Mouse (Mus musculus) heart, embryonic 15.5 days (tissue): ENCODE measurements around the gene Pdf. TPM values are rescaled to one million over a fixed set of nuclear protein-coding genes. Genes with fewer than 3 reads are reported as not detected.

Experiments
- ATAC-seq: fragments of 200-750 bp; cut with Nextera tagmentation; replicated peaks from 2 replicates; pipeline ENCODE4 v1.8.0; 2017; ENCODE audit warnings: low read depth, moderate TSS enrichment; ENCODE audit not compliant: insufficient number of reproducible peaks, insufficient read depth, low FRiP score
- H3K27ac ChIP-seq: fragments of 300-500 bp; sonication (generic); 2 replicates; pipeline ENCODE4 v1.5.1; 2015; ENCODE audit warnings: mild to moderate bottlenecking, inconsistent platforms
- H3K27me3 ChIP-seq: fragments of 300-500 bp; sonication (generic); 2 replicates; pipeline ENCODE4 v1.6.1; 2015; ENCODE audit warnings: inconsistent platforms
- H3K36me3 ChIP-seq: fragments of 300-500 bp; sonication (generic); 2 replicates; pipeline ENCODE4 v1.6.1; 2015; ENCODE audit warnings: mild to moderate bottlenecking, inconsistent platforms
- H3K4me1 ChIP-seq: fragments of 300-500 bp; sonication (generic); replicated peaks from 2 replicates; pipeline ENCODE4 v1.6.1; 2015; ENCODE audit warnings: inconsistent platforms
- H3K4me2 ChIP-seq: fragments of 300-500 bp; sonication (generic); 2 replicates; pipeline ENCODE4 v1.6.1; 2015; ENCODE audit warnings: inconsistent platforms, mild to moderate bottlenecking, moderate library complexity
- H3K4me3 ChIP-seq: fragments of 300-500 bp; sonication (generic); 2 replicates; pipeline ENCODE4 v1.5.1; 2015; ENCODE audit warnings: mild to moderate bottlenecking, inconsistent platforms
- H3K9ac ChIP-seq: fragments of 300-500 bp; sonication (generic); 2 replicates; pipeline ENCODE4 v1.6.1; 2015; ENCODE audit warnings: mild to moderate bottlenecking, inconsistent platforms
- H3K9me3 ChIP-seq: fragments of 300-500 bp; sonication (generic); replicated peaks from 2 replicates; pipeline ENCODE4 v1.6.1; 2016; ENCODE audit warnings: inconsistent platforms
- WGBS: fragments of 180-500 bp; shearing (Covaris S2); methylation state at CpG from one replicate; pipeline ENCODE4 v1.1.7; 2015; ENCODE audit warnings: mixed read lengths; 5-methylcytosine and 5-hydroxymethylcytosine counted together
- polyA plus RNA-seq: library from polyadenylated mRNA; unstranded; fragments of >200 nt; fragmentation: Nextera tagmentation; extraction: Ambion mirVana; gene quantifications from 2 replicates; pipeline ENCODE4 v1.2.1, GENCODE M21; 2015

The Pdf gene
- polyA plus RNA-seq, 1 experiment from 2014 or later = 42.3 TPM

GRCm38 (mm10) chr8:107065511-107066496 is 17.4 kb upstream of the Pdf start, which contains the start of gene Tmed6:
Gene Tmed6, minus strand, starts transcription at chr8:107065644.
- 51% methylated on average over 17 of the region's 17 CpGs for WGBS
- H3K36me3 ChIP-seq = peaks cover 14% of the 10 kb centered on the region
- ATAC-seq = no peak; the same call in 1 of the 2 replicates
- H3K9ac ChIP-seq = no peak within 1 kb of the TSS
- no peak within 1 kb of the TSS for H3K4me3 ChIP-seq
- no peaks in the 10 kb centered on the region for H3K27me3 ChIP-seq
- H3K4me2 ChIP-seq = no peak within 1 kb of the TSS
- H3K4me1 ChIP-seq = 0 out of 2 replicates have a peak, but pooled peaks cover 2% of the 10 kb centered on the region
- H3K9me3 ChIP-seq = no peaks in the 10 kb centered on the region
- no peak within 1 kb of the TSS for H3K27ac ChIP-seq

DNA sequence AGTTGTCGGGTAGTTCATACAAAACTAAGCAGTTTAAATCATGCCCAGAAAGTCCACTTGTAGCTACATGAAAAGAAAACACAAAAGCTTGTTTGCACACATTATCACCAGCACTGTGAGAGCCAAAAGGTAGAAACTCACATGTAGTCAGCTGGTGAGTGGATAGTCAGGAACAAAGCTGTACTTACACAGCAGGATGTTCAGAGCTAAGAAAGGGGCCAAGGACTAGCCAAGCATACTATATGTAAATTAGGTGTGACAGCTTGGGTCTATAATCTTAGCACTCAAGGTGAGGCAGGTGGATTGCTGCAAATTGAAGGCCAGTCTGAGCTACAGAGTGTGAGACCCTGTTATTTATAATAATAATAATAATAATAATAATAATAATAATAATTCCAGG is 14.2 kb upstream of the Pdf start:
- H3K9ac ChIP-seq = no peak overlapping the region
- H3K4me3 ChIP-seq = no peak overlapping the region
- H3K4me1 ChIP-seq = peaks cover 9% of the 10 kb centered on the region
- H3K9me3 ChIP-seq = no peaks in the 10 kb centered on the region
- no peak overlapping the region for H3K4me2 ChIP-seq
- WGBS = 85% methylated on average over 1 of the region's 1 CpGs
- H3K27ac ChIP-seq = no peak overlapping the region
- peaks cover 16% of the 10 kb centered on the region for H3K36me3 ChIP-seq
- H3K27me3 ChIP-seq = no peaks in the 10 kb centered on the region
- no peak for ATAC-seq

GRCm38 (mm10) chr8:107056973-107057369 is 8.6 kb upstream of the Pdf start:
- H3K36me3 ChIP-seq = peaks cover 36% of the 10 kb centered on the region
- WGBS = under 1% methylated on average over 33 of the region's 33 CpGs
- ATAC-seq = peak; percentile 32; the same call in 1 of the 2 replicates
- peak overlapping the region; percentile 94 for H3K4me3 ChIP-seq
- H3K27ac ChIP-seq = peak overlapping the region; percentile 67
- H3K9ac ChIP-seq = peak overlapping the region; percentile 82
- no peaks in the 10 kb centered on the region for H3K9me3 ChIP-seq
- no peaks in the 10 kb centered on the region for H3K27me3 ChIP-seq
- peaks cover 24% of the 10 kb centered on the region for H3K4me1 ChIP-seq
- H3K4me2 ChIP-seq = peak overlapping the region; percentile 85

- Histone ChIP-seq H3K4me3 (peak within 1 kb of the TSS; percentile 94), H3K27ac (peak within 1 kb of the TSS; percentile 67), H3K36me3 (peaks cover 43% of the 10 kb centered on the region), H3K4me1 (peaks cover 24% of the 10 kb centered on the region), H3K27me3 (no peaks in the 10 kb centered on the region), H3K9ac (peak within 1 kb of the TSS; percentile 95), H3K4me2 (peak within 1 kb of the TSS; percentile 85), H3K9me3 (no peaks in the 10 kb centered on the region)
- ATAC-seq = peak; percentile 92
- WGBS = under 1% methylated on average over 88 of the region's 88 CpGs
Measured at GRCm38 (mm10) chr8:107056076-107056972, 7.9 kb upstream of the Pdf start, which contains the start of the genes Cog8 and Nip7. Gene Cog8, minus strand, starts transcription at chr8:107056689. Gene Nip7, plus strand, starts transcription at chr8:107056877.

- H3K9ac ChIP-seq = no peak overlapping the region
- WGBS = 92% methylated on average over 8 of the region's 8 CpGs
- peaks cover 45% of the 10 kb centered on the region for H3K36me3 ChIP-seq
- no peak for ATAC-seq
- no peak overlapping the region for H3K27ac ChIP-seq
- H3K4me3 ChIP-seq = no peak overlapping the region
- no peaks in the 10 kb centered on the region for H3K9me3 ChIP-seq
- no peaks in the 10 kb centered on the region for H3K27me3 ChIP-seq
- H3K4me1 ChIP-seq = peaks cover 27% of the 10 kb centered on the region
- H3K4me2 ChIP-seq = no peak overlapping the region
Measured at GRCm38 (mm10) chr8:107052046-107052445, 3.6 kb upstream of the Pdf start.

GRCm38 (mm10) chr8:107049480-107049879 is 1.1 kb upstream of the Pdf start:
- Histone ChIP-seq H3K9me3 (no peaks in the 10 kb centered on the region), H3K4me1 (peaks cover 20% of the 10 kb centered on the region), H3K27ac (peak overlapping the region; percentile 95), H3K4me2 (peak overlapping the region; percentile 84), H3K36me3 (peaks cover 70% of the 10 kb centered on the region), H3K9ac (0 out of 2 replicates have a peak overlapping the region, but pooled peaks have one; percentile 88), H3K27me3 (no peaks in the 10 kb centered on the region), H3K4me3 (peak overlapping the region; percentile 84)
- ATAC-seq = no peak
- WGBS = 87% methylated on average over 4 of the region's 4 CpGs

DNA sequence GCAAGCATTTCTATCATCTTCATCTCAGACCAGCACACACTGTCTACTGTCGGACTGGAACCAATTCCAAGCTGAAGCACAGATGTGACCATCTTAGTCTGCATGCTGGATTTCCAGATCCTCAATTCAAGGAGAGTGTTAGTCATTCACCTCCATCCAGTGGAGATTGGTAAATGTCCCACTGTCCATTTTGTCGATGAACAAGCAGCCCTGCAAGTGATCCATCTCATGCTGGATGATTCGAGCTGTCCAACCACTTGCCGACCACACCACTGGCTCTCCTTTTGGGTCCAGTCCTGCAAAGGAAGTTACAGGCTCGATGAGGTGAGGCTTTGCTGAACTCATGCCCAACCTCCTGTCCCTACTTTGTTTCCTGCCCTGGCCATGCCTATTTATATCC is 1.4 kb downstream of the Pdf start:
- WGBS = 61% methylated on average over 5 of the region's 5 CpGs
- Histone ChIP-seq H3K27me3 (no peaks in the 10 kb centered on the region), H3K36me3 (peaks cover 74% of the 10 kb centered on the region), H3K4me2 (peak overlapping the region; percentile 84), H3K4me1 (peaks cover 20% of the 10 kb centered on the region), H3K9me3 (no peaks in the 10 kb centered on the region), H3K4me3 (peak overlapping the region; percentile 84), H3K27ac (peak overlapping the region; percentile 38; the same call in 1 of the 2 replicates), H3K9ac (peak overlapping the region; percentile 88)
- no peak for ATAC-seq

DNA sequence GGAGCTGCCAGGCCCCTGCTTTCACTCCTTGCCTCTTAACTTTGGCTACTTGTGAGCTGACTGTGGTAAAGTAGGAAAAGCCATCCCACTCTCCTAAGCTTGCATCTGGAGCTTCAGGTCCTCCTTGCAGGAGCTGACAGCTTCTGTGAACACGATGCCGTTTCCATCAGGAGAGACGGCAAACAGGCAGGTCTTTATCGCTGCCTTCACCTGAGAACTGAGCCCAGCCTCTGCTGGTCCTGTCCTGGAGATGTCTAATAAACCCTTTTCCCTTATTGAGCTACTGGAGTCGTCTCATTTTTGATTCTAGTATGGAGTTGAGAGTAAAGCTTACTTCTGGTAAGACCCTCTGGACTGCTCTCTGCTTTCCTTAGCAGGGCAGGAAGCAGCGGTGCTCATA is 2.9 kb downstream of the Pdf start:
- H3K36me3 ChIP-seq = peaks cover 74% of the 10 kb centered on the region
- H3K9me3 ChIP-seq = no peaks in the 10 kb centered on the region
- no peak overlapping the region for H3K27ac ChIP-seq
- no peaks in the 10 kb centered on the region for H3K27me3 ChIP-seq
- H3K9ac ChIP-seq = no peak overlapping the region
- H3K4me2 ChIP-seq = no peak overlapping the region
- peaks cover 20% of the 10 kb centered on the region for H3K4me1 ChIP-seq
- 92% methylated on average over 6 of the region's 6 CpGs for WGBS
- H3K4me3 ChIP-seq = no peak overlapping the region
- no peak for ATAC-seq

- H3K4me2 ChIP-seq = no peak overlapping the region
- no peak overlapping the region for H3K4me3 ChIP-seq
- no peak overlapping the region for H3K27ac ChIP-seq
- WGBS = 81% methylated on average over 7 of the region's 7 CpGs
- no peak overlapping the region for H3K9ac ChIP-seq
- peaks cover 81% of the 10 kb centered on the region for H3K36me3 ChIP-seq
- H3K9me3 ChIP-seq = no peaks in the 10 kb centered on the region
- peaks cover 5% of the 10 kb centered on the region; the same call in 1 of the 2 replicates for H3K4me1 ChIP-seq
- ATAC-seq = no peak
- H3K27me3 ChIP-seq = no peaks in the 10 kb centered on the region
Measured at GRCm38 (mm10) chr8:107040632-107041031, 7.8 kb downstream of the Pdf start.

DNA sequence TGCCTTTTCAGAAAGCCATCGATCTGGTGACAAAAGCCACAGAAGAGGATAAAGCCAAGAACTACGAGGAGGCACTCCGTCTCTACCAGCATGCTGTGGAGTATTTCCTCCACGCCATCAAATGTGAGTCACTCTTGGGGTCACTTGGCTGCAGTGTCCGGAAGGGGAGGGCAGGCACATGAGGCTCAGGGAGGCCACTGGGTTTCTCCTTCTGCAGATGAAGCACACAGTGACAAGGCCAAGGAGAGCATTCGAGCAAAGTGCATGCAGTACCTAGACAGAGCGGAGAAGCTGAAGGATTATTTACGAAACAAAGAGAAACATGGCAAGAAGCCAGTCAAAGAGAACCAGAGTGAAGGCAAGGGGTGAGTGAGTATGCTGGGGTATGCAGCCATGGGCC is 11.8 kb downstream of the Pdf start:
- H3K4me1 ChIP-seq = peaks cover 23% of the 10 kb centered on the region
- H3K4me2 ChIP-seq = no peak overlapping the region
- no peaks in the 10 kb centered on the region for H3K9me3 ChIP-seq
- H3K36me3 ChIP-seq = peaks cover 41% of the 10 kb centered on the region
- H3K4me3 ChIP-seq = no peak overlapping the region
- 0 out of 2 replicates have a peak overlapping the region, but pooled peaks have one; percentile 20 for H3K27ac ChIP-seq
- ATAC-seq = no peak
- 78% methylated on average over 8 of the region's 8 CpGs for WGBS
- H3K27me3 ChIP-seq = no peaks in the 10 kb centered on the region
- H3K9ac ChIP-seq = no peak overlapping the region

- Histone ChIP-seq H3K9ac (no peak overlapping the region), H3K9me3 (no peaks in the 10 kb centered on the region), H3K4me3 (no peak overlapping the region), H3K4me1 (peaks cover 23% of the 10 kb centered on the region), H3K27me3 (no peaks in the 10 kb centered on the region), H3K4me2 (no peak overlapping the region), H3K36me3 (peaks cover 32% of the 10 kb centered on the region), H3K27ac (no peak overlapping the region)
- 89% methylated on average over 3 of the region's 3 CpGs for WGBS
- no peak for ATAC-seq
Measured at GRCm38 (mm10) chr8:107035641-107036040, 12.8 kb downstream of the Pdf start.
